Comparison of ENCODE assay signal across 10 mouse cellular contexts in the genomic region with DNA sequence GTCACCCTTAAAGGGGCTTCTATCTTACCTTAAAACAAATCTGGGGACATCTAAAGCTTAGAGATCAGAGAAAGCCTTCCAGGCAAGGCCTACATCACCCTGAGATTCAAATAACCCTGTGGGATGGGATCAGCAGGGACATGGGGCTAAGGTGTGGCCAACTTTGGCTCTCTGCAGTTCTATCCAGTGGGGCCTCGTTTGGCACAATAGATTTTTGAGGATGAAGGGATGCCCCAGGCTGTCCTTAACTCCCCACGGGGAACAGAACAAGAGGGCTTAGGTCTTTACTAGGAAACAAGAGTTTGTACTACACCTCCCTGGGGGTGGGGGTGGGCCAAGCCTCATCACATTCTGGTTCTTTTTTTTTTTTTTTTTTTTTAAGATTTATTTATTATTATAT. TPM values are rescaled to one million over a fixed set of nuclear protein-coding genes. Genes with fewer than 3 reads are reported as not detected.
A peak's percentile ranks its signal among the peaks of the same experiment; 100 is the strongest.
DNase-seq lines count a peak whose midpoint lies in the region; ATAC-seq lines count a peak whose summit lies in the region.
"Had no signal": no experiment of that assay in that cellular context is flagged by ENCODE, and none has a peak within 500 bp of the region (broad histone marks: within the 10 kb centered on the region; RNA-seq: fewer than 3 reads in every experiment).

No protein-coding gene starts in this region.

- H3K9me3 ChIP-seq in forebrain, embryonic 11.5 days (ENCODE audit: control insufficient read depth, low read length), result no peaks in the 10 kb centered on the region
- no peaks in the 10 kb centered on the region for H3K9me3 ChIP-seq in forebrain, embryonic 15.5 days
- no peaks in the 10 kb centered on the region for H3K9me3 ChIP-seq in kidney, embryonic 16.5 days (ENCODE audit: low read length)
- H3K9me3 ChIP-seq in forebrain, embryonic 16.5 days (ENCODE audit: control insufficient read depth, low read length), result no peaks in the 10 kb centered on the region

- H3K4me3 ChIP-seq in forebrain, embryonic 11.5 days (ENCODE audit: low read depth, low read length), result no peak overlapping the region
- no peak overlapping the region for H3K4me3 ChIP-seq in forebrain, embryonic 15.5 days
- no peak overlapping the region for H3K4me3 ChIP-seq in kidney, embryonic 16.5 days (ENCODE audit: low read length)
- no peak overlapping the region for H3K4me3 ChIP-seq in forebrain, embryonic 16.5 days (replicated peaks; ENCODE audit: low read length)

- 14% methylated on average over 2 of the region's 2 CpGs for WGBS in forebrain, embryonic 11.5 days
- 11% methylated on average over 2 of the region's 2 CpGs for WGBS in forebrain, embryonic 15.5 days
- WGBS in kidney, embryonic 16.5 days, result 28% methylated on average over 2 of the region's 2 CpGs
- 10% methylated on average over 2 of the region's 2 CpGs for WGBS in forebrain, embryonic 16.5 days

- H3K4me2 ChIP-seq in forebrain, embryonic 11.5 days (ENCODE audit: low read depth, low read length, severe bottlenecking), result no peak overlapping the region
- H3K4me2 ChIP-seq in forebrain, embryonic 15.5 days (replicated peaks), result no peak overlapping the region
- 0 out of 2 replicates have a peak overlapping the region, but pooled peaks have one; percentile 8 for H3K4me2 ChIP-seq in kidney, embryonic 16.5 days (replicated peaks; ENCODE audit: low read depth, low read length)
- H3K4me2 ChIP-seq in forebrain, embryonic 16.5 days (ENCODE audit: low read length), result no peak overlapping the region

- DNase-seq in forebrain, embryonic 11.5 days (ENCODE audit: low spot score), result no peak
- DNase-seq in kidney, adult 8-10 months, result no peak
- DNase-seq in 3T3-L1 (ENCODE audit: low read depth, low spot score), result peak; percentile 87
- no peak for DNase-seq in urinary bladder, postnatal 36 days (ENCODE audit: low spot score in 2 of 2)
- no peak for DNase-seq in gastrocnemius, postnatal 25 days
- DNase-seq: lung, postnatal 10 days; spleen, adult 18-20 months had no signal

- H3K9ac ChIP-seq in forebrain, embryonic 11.5 days (ENCODE audit: low read length), result peak overlapping the region; percentile 14; the same call in 1 of the 2 replicates
- H3K9ac ChIP-seq in forebrain, embryonic 15.5 days (replicated peaks), result no peak overlapping the region
- H3K9ac ChIP-seq in kidney, embryonic 16.5 days (replicated peaks; ENCODE audit: low read length), result peak overlapping the region; percentile 51
- 0 out of 2 replicates have a peak overlapping the region, but pooled peaks have one; percentile 15 for H3K9ac ChIP-seq in forebrain, embryonic 16.5 days (replicated peaks; ENCODE audit: low read depth, low read length)

- H3K27ac ChIP-seq in forebrain, embryonic 11.5 days (ENCODE audit: low read depth, low read length), result no peak overlapping the region
- H3K27ac ChIP-seq in forebrain, embryonic 15.5 days (replicated peaks), result no peak overlapping the region
- peak overlapping the region; percentile 92 for H3K27ac ChIP-seq in kidney, embryonic 16.5 days (ENCODE audit: low read length)
- H3K27ac ChIP-seq in forebrain, embryonic 16.5 days (ENCODE audit: low read length), result peak overlapping the region; percentile 38; the same call in 1 of the 2 replicates

- H3K36me3 ChIP-seq in forebrain, embryonic 11.5 days (ENCODE audit: control insufficient read depth, insufficient read depth, low read length), result no peaks in the 10 kb centered on the region
- H3K36me3 ChIP-seq in forebrain, embryonic 15.5 days, result 0 out of 2 replicates have a peak, but pooled peaks cover 10% of the 10 kb centered on the region
- H3K36me3 ChIP-seq in kidney, embryonic 16.5 days (ENCODE audit: insufficient read depth, low read length), result peaks cover 6% of the 10 kb centered on the region
- H3K36me3 ChIP-seq in forebrain, embryonic 16.5 days (ENCODE audit: control insufficient read depth, insufficient read depth), result 0 out of 2 replicates have a peak, but pooled peaks cover 2% of the 10 kb centered on the region

- 0 out of 2 replicates have a peak, but pooled peaks have one; percentile 26 for ATAC-seq in forebrain, embryonic 11.5 days (replicated peaks; ENCODE audit: low FRiP score)
- ATAC-seq in forebrain, embryonic 15.5 days (replicated peaks), result no peak
- ATAC-seq in kidney, embryonic 16.5 days (ENCODE audit: low FRiP score, low TSS enrichment), result no peak
- ATAC-seq in forebrain, embryonic 16.5 days, result no peak

- H3K27me3 ChIP-seq in forebrain, embryonic 11.5 days (ENCODE audit: control insufficient read depth, insufficient read depth, low read length), result no peaks in the 10 kb centered on the region
- no peaks in the 10 kb centered on the region for H3K27me3 ChIP-seq in forebrain, embryonic 15.5 days
- no peaks in the 10 kb centered on the region for H3K27me3 ChIP-seq in kidney, embryonic 16.5 days (ENCODE audit: insufficient read depth, low read length)
- no peaks in the 10 kb centered on the region for H3K27me3 ChIP-seq in forebrain, embryonic 16.5 days (replicated peaks; ENCODE audit: control insufficient read depth, insufficient read depth, low read length)

- H3K4me1 ChIP-seq in forebrain, embryonic 11.5 days (replicated peaks; ENCODE audit: control insufficient read depth, insufficient read depth, low read length), result peaks cover 10% of the 10 kb centered on the region; the same call in 1 of the 2 replicates
- peaks cover 9% of the 10 kb centered on the region for H3K4me1 ChIP-seq in forebrain, embryonic 15.5 days
- H3K4me1 ChIP-seq in kidney, embryonic 16.5 days (ENCODE audit: insufficient read depth, low read length), result peaks cover 44% of the 10 kb centered on the region
- peaks cover 8% of the 10 kb centered on the region for H3K4me1 ChIP-seq in forebrain, embryonic 16.5 days (replicated peaks; ENCODE audit: control insufficient read depth, insufficient read depth, low read length)

RNA-seq across cellular contexts. Expression of gene Dnaja3, which starts 19.5 kb away (rescaled TPM):
- 57.7 and 60.7 TPM in 2 replicates for polyA plus RNA-seq in forebrain, embryonic 11.5 days (2014; fragmentation: Nextera tagmentation; extraction: Ambion mirVana)
- polyA plus RNA-seq in forebrain, embryonic 15.5 days (2015; fragmentation: Nextera tagmentation; extraction: Ambion mirVana), result 55.8 and 58.0 TPM in 2 replicates
- 89.6 and 95.3 TPM in 2 replicates for polyA plus RNA-seq in kidney, embryonic 16.5 days (2015; fragmentation: Nextera tagmentation; extraction: Ambion mirVana)
- 60.3 and 61.9 TPM in 2 replicates for polyA plus RNA-seq in forebrain, embryonic 16.5 days (2015; fragmentation: Nextera tagmentation; extraction: Ambion mirVana)
- 10 to 100 TPM; 91.1 to 93.8 TPM for total RNA-seq in gastrocnemius, postnatal 25 days (2021)

RNA-seq across cellular contexts. Expression of gene Vasn, which starts 19.6 kb away (rescaled TPM):
- polyA plus RNA-seq in forebrain, embryonic 11.5 days (2014; fragmentation: Nextera tagmentation; extraction: Ambion mirVana), result 7.6 and 7.7 TPM in 2 replicates
- polyA plus RNA-seq in forebrain, embryonic 15.5 days (2015; fragmentation: Nextera tagmentation; extraction: Ambion mirVana), result 3.0 and 3.6 TPM in 2 replicates
- polyA plus RNA-seq in kidney, embryonic 16.5 days (2015; fragmentation: Nextera tagmentation; extraction: Ambion mirVana), result 26.8 TPM in 2 replicates
- 3.2 and 4.3 TPM in 2 replicates for polyA plus RNA-seq in forebrain, embryonic 16.5 days (2015; fragmentation: Nextera tagmentation; extraction: Ambion mirVana)
- total RNA-seq in gastrocnemius, postnatal 25 days (2021), result 1 to 10 TPM; 4.6 to 4.8 TPM

RNA-seq across cellular contexts. Expression of gene Coro7, which starts 20.3 kb away (rescaled TPM):
- 20.5 and 23.3 TPM in 2 replicates for polyA plus RNA-seq in forebrain, embryonic 11.5 days (2014; fragmentation: Nextera tagmentation; extraction: Ambion mirVana)
- polyA plus RNA-seq in forebrain, embryonic 15.5 days (2015; fragmentation: Nextera tagmentation; extraction: Ambion mirVana), result 25.0 TPM in 2 replicates
- 21.4 and 24.0 TPM in 2 replicates for polyA plus RNA-seq in kidney, embryonic 16.5 days (2015; fragmentation: Nextera tagmentation; extraction: Ambion mirVana)
- polyA plus RNA-seq in forebrain, embryonic 16.5 days (2015; fragmentation: Nextera tagmentation; extraction: Ambion mirVana), result 25.4 and 32.6 TPM in 2 replicates
- total RNA-seq in gastrocnemius, postnatal 25 days (2021), result 10 to 100 TPM; 12.9 to 19.0 TPM

RNA-seq across cellular contexts. Expression of gene Pam16, which starts 34.5 kb away (rescaled TPM):
- 87.4 and 91.4 TPM in 2 replicates for polyA plus RNA-seq in forebrain, embryonic 11.5 days (2014; fragmentation: Nextera tagmentation; extraction: Ambion mirVana)
- polyA plus RNA-seq in forebrain, embryonic 15.5 days (2015; fragmentation: Nextera tagmentation; extraction: Ambion mirVana), result 162 and 171 TPM in 2 replicates
- polyA plus RNA-seq in kidney, embryonic 16.5 days (2015; fragmentation: Nextera tagmentation; extraction: Ambion mirVana), result 67.8 and 80.4 TPM in 2 replicates
- 132 and 157 TPM in 2 replicates for polyA plus RNA-seq in forebrain, embryonic 16.5 days (2015; fragmentation: Nextera tagmentation; extraction: Ambion mirVana)
- 10 to 100 TPM; 87.2 to 90.6 TPM for total RNA-seq in gastrocnemius, postnatal 25 days (2021)

RNA-seq across cellular contexts. Expression of gene Nmral1, which starts 59.8 kb away (rescaled TPM):
- polyA plus RNA-seq in forebrain, embryonic 11.5 days (2014; fragmentation: Nextera tagmentation; extraction: Ambion mirVana), result 212 and 220 TPM in 2 replicates
- polyA plus RNA-seq in forebrain, embryonic 15.5 days (2015; fragmentation: Nextera tagmentation; extraction: Ambion mirVana), result 103 and 115 TPM in 2 replicates
- polyA plus RNA-seq in kidney, embryonic 16.5 days (2015; fragmentation: Nextera tagmentation; extraction: Ambion mirVana), result 96.7 and 100 TPM in 2 replicates
- 88.8 and 94.4 TPM in 2 replicates for polyA plus RNA-seq in forebrain, embryonic 16.5 days (2015; fragmentation: Nextera tagmentation; extraction: Ambion mirVana)
- 1 to 10 TPM; 1.7 to 3.8 TPM for total RNA-seq in gastrocnemius, postnatal 25 days (2021)

Comparison
In these comparisons a context has a peak if more than half of its experiments do, and no peak if none do; other contexts are left out.
1. H3K27ac ChIP-seq: peak in kidney, embryonic 16.5 days (single experiment) and forebrain, embryonic 16.5 days (single experiment); none in forebrain, embryonic 11.5 days (single experiment) and forebrain, embryonic 15.5 days (single experiment).